Mouse (Mus musculus) heart, postnatal 0 days (tissue): ENCODE measurements around the gene Hsp90ab1. TPM values are rescaled to one million over a fixed set of nuclear protein-coding genes. Genes with fewer than 3 reads are reported as not detected.
A peak's percentile ranks its signal among the peaks of the same experiment; 100 is the strongest.

ENCODE experiments used
- ATAC-seq: fragments of 200-750 bp; cut with Nextera tagmentation; 2 replicates; pipeline ENCODE4 v1.8.0; 2017; ENCODE audit warnings: low read depth, moderate number of reproducible peaks, moderate library complexity; ENCODE audit not compliant: insufficient read depth
- DNase-seq: peaks from one replicate; pipeline ENCODE4 v3.0.0-alpha.2; 2016; ENCODE audit warnings: low spot score
- H3K27ac ChIP-seq: fragments of 300-500 bp; sonication (generic); 2 replicates; pipeline ENCODE4 v1.5.1; 2014; ENCODE audit warnings: low read depth, mild to moderate bottlenecking
- H3K27me3 ChIP-seq: fragments of 300-500 bp; sonication (generic); 2 replicates; pipeline ENCODE4 v1.6.1; 2014; ENCODE audit warnings: low read length, mixed read lengths; ENCODE audit not compliant: control insufficient read depth, insufficient read depth
- H3K36me3 ChIP-seq: fragments of 300-500 bp; sonication (generic); replicated peaks from 2 replicates; pipeline ENCODE4 v1.6.1; 2014; ENCODE audit warnings: low read length, mixed read lengths; ENCODE audit not compliant: control insufficient read depth, insufficient read depth
- H3K4me1 ChIP-seq: fragments of 300-500 bp; sonication (generic); 2 replicates; pipeline ENCODE4 v1.6.1; 2014; ENCODE audit warnings: antibody characterized with exemption; ENCODE audit not compliant: control insufficient read depth, insufficient read depth
- H3K4me2 ChIP-seq: fragments of 300-500 bp; sonication (generic); 2 replicates; pipeline ENCODE4 v1.6.1; 2014; ENCODE audit warnings: low read depth, mild to moderate bottlenecking, low read length, moderate library complexity
- H3K4me3 ChIP-seq: fragments of 300-500 bp; sonication (generic); 2 replicates; pipeline ENCODE4 v1.5.1; 2014; ENCODE audit warnings: low read depth, low read length
- H3K9ac ChIP-seq: fragments of 300-500 bp; sonication (generic); replicated peaks from 2 replicates; pipeline ENCODE4 v1.6.1; 2014; ENCODE audit warnings: low read depth, low read length, mixed read lengths
- H3K9me3 ChIP-seq: fragments of 300-500 bp; sonication (generic); replicated peaks from 2 replicates; pipeline ENCODE4 v1.6.1; 2016; ENCODE audit warnings: low read length; ENCODE audit not compliant: control insufficient read depth
- CTCF ChIP-seq: IDR thresholded peaks from 2 replicates; pipeline ENCODE4 v1.5.1; 2016; ENCODE audit warnings: antibody characterized with exemption, control low read depth, low read depth
- EP300 ChIP-seq: IDR thresholded peaks from 2 replicates; pipeline ENCODE4 v1.6.1; 2016; ENCODE audit warnings: antibody characterized with exemption, low read depth
- WGBS: fragments of 180-500 bp; shearing (Covaris S2); extraction: QIAGEN DNeasy Blood & Tissue Kit; methylation state at CpG from one replicate; pipeline ENCODE4 v1.1.7; 2014; 5-methylcytosine and 5-hydroxymethylcytosine counted together
- polyA plus RNA-seq: library from polyadenylated mRNA; unstranded; fragments of >200 nt; fragmentation: Nextera tagmentation; extraction: Ambion mirVana; gene quantifications from 2 replicates; pipeline ENCODE4 v1.2.1, GENCODE M21; 2015
- total RNA-seq: library from RNA; depleted of rRNA; stranded (reverse); fragments of >200 nt; gene quantifications from 2 replicates; pipeline ENCODE4 v1.2.3, GENCODE M21; 2014; ENCODE audit warnings: low replicate concordance

Hsp90ab1 gene
- total and polyA plus RNA-seq, 2 experiments from 2014 or later, result 716 to 756 TPM

DNA sequence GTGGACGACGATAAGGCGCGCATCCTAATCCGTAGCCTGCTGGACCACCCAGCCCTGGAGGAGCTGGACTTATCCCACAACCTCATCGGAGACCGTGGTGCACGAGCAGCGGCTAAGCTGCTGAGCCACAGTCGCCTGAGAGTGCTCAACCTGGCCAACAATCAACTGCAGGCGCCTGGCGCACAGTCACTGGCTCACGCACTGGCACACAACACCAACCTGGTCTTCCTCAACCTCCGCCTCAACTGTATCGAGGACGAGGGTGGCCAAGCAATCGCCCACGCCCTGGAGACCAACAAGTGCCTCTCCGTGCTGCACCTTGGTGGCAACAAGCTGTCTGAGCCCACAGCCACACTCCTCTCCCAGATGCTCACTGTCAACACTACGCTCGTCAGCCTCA lies 33.4 kb downstream of the Hsp90ab1 start:
- no peak for ATAC-seq
- Histone ChIP-seq H3K9ac (no peak overlapping the region), H3K27me3 (peaks cover 84% of the 10 kb centered on the region), H3K4me3 (no peak overlapping the region), H3K4me2 (no peak overlapping the region), H3K9me3 (no peaks in the 10 kb centered on the region), H3K36me3 (no peaks in the 10 kb centered on the region), H3K4me1 (peaks cover 2% of the 10 kb centered on the region; the same call in 1 of the 2 replicates), H3K27ac (no peak overlapping the region)
- no peak for TF ChIP-seq CTCF
- TF ChIP-seq EP300, result no peak
- 70% methylated on average over 21 of the region's 21 CpGs for WGBS
- DNase-seq, result no peak

DNA sequence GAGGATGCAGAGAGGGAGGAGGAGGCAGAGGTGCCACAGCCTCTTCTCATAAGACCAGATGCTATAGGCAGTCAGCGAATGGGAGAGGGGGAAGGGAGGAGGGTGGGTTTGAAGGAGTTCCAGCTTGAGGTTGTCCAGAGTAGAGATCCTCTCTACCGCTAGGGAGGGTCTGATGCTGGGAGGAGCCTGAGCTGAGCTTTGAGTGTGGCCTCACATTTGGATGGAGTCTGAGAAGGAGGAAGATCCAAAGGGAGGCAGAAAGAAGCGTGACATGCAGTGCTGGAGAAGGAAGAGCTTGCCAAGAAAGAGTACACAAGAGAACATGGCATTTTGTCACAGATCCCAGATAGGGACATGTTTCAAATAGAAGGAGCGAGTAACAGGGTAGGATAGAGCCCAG lies 34.7 kb downstream of the Hsp90ab1 start:
- ATAC-seq (no peak), DNase-seq (no peak)
- Histone ChIP-seq H3K9me3 (no peaks in the 10 kb centered on the region), H3K27ac (no peak overlapping the region), H3K27me3 (peaks cover 80% of the 10 kb centered on the region), H3K4me2 (no peak overlapping the region), H3K36me3 (no peaks in the 10 kb centered on the region), H3K4me1 (no peaks in the 10 kb centered on the region), H3K9ac (no peak overlapping the region), H3K4me3 (no peak overlapping the region)
- 55% methylated on average over 4 of the region's 4 CpGs for WGBS
- TF ChIP-seq CTCF (no peak), EP300 (no peak)

DNA sequence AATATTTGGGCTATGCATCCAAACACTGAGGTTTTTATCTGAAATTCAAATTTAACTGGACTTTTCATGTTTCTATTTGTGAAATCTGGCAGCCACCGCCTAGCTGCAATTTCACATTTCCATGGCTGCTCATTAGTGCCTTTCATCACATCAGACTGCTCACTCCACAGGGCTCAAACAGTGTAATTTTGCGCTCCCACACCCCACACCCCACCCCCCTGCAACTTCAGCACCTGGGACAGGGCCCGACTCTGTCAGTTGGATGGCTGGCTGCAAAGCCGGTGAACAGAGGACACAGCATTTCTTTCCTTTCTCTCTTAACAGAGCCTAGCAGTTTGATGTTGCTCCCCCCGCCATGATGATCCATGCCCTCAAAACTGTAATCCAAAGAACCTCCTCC lies 36.8 kb downstream of the Hsp90ab1 start:
- DNase-seq, result no peak

DNA sequence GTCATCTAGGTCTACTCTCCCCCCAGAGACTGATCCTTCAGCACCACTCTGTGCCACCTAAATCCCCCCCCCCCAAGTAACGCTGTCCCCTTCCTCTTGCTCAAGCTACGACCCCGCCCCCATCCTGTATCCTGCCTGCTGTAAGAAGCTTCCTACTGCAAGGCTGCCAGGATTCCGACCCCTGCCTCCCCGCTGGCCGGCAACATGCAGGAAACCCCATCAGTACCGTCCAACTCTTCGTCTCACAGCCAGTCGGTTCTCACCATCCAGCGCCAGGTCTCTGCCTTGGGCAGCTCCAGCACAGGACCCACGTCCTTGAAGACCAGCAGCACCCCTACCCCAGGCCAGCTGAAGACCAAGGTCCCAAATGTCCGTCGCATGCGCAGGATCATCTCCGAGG lies 40.2 kb downstream of the Hsp90ab1 start:
- no peak for ATAC-seq
- H3K9me3 ChIP-seq, result no peaks in the 10 kb centered on the region
- no peaks in the 10 kb centered on the region for H3K36me3 ChIP-seq
- no peaks in the 10 kb centered on the region for H3K4me1 ChIP-seq
- no peak overlapping the region for H3K4me3 ChIP-seq
- DNase-seq, result no peak
- peaks cover 53% of the 10 kb centered on the region for H3K27me3 ChIP-seq
- H3K27ac ChIP-seq, result no peak overlapping the region
- TF ChIP-seq EP300 (no peak), CTCF (no peak)
- 38% methylated on average over 15 of the region's 15 CpGs for WGBS
- H3K9ac ChIP-seq, result no peak overlapping the region
- H3K4me2 ChIP-seq, result no peak overlapping the region

More for the DNA sequence above, 36.8 kb downstream of the Hsp90ab1 start:
- no peak overlapping the region for H3K9ac ChIP-seq
- peak; percentile 44; the same call in 1 of the 2 replicates for ATAC-seq
- no peaks in the 10 kb centered on the region for H3K9me3 ChIP-seq
- H3K36me3 ChIP-seq, result no peaks in the 10 kb centered on the region
- peaks cover 72% of the 10 kb centered on the region for H3K27me3 ChIP-seq
- TF ChIP-seq CTCF (no peak), EP300 (no peak)
- no peak overlapping the region for H3K27ac ChIP-seq
- H3K4me2 ChIP-seq, result no peak overlapping the region
- no peak overlapping the region for H3K4me3 ChIP-seq
- WGBS, result 15% methylated on average over 5 of the region's 5 CpGs
- H3K4me1 ChIP-seq, result no peaks in the 10 kb centered on the region

DNA sequence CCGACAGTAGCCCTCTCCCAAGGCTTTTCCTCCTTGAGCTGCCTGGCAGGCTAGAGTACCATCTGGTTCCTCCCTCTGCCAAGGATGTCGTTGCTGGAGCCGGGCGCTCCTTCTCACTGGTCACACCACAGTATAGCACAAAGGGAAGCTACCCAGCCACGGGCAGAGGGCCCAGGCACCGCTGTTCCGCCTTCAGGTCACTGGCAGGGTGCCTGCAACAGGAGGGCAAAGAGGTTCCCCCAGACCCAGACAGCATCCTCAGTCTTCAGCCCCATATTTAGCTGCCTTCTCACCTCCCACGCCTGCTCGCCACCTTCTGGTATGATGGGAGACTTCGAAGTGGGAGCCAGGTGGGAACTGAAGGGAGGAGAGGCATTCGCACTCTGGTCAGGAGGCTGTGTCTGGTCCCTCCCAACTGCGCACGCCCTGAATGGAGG lies 42.7 kb downstream of the Hsp90ab1 start:
- H3K36me3 ChIP-seq, result no peaks in the 10 kb centered on the region
- no peak overlapping the region for H3K9ac ChIP-seq
- no peak overlapping the region for H3K27ac ChIP-seq
- WGBS, result 46% methylated on average over 13 of the region's 13 CpGs
- TF ChIP-seq CTCF (no peak), EP300 (no peak)
- peaks cover 4% of the 10 kb centered on the region; the same call in 1 of the 2 replicates for H3K4me1 ChIP-seq
- ATAC-seq (no peak), DNase-seq (no peak)
- no peaks in the 10 kb centered on the region for H3K9me3 ChIP-seq
- H3K4me2 ChIP-seq, result no peak overlapping the region
- peaks cover 38% of the 10 kb centered on the region for H3K27me3 ChIP-seq
- no peak overlapping the region for H3K4me3 ChIP-seq

DNA sequence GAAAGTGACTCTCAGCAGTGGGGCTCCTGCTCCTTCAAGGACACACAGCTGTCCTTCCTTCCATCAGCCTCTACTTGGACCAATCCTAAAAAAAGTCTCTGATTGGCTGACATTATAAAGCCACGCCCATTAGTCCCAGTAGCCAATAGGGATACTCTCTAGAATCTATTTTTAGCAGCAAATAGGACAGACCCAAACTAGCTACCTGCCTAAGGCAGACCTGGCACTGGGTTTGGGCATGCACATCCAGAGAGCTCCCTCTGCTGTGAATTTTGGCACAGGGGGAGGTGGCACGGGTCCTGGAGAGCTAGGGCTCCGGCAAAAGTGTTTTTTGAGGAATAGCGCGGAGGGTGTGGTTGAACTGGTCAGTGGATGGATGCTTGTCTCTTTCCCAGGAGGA lies 46.5 kb downstream of the Hsp90ab1 start:
- WGBS, result 17% methylated on average over 5 of the region's 5 CpGs
- ATAC-seq (peak; percentile 22; the same call in 1 of the 2 replicates), DNase-seq (peak; percentile 18)
- no peak for TF ChIP-seq EP300
- no peak for TF ChIP-seq CTCF
- Histone ChIP-seq H3K36me3 (no peaks in the 10 kb centered on the region), H3K4me2 (no peak overlapping the region), H3K4me1 (peaks cover 4% of the 10 kb centered on the region; the same call in 1 of the 2 replicates), H3K9ac (no peak overlapping the region), H3K27me3 (peaks cover 10% of the 10 kb centered on the region), H3K4me3 (no peak overlapping the region), H3K27ac (no peak overlapping the region), H3K9me3 (no peaks in the 10 kb centered on the region)
